Mouse (Mus musculus): ENCODE data around the gene H2afx. TPM values are rescaled to one million over a fixed set of nuclear protein-coding genes. Genes with fewer than 3 reads are reported as not detected.
A peak's percentile ranks its signal among the peaks of the same experiment; 100 is the strongest.

H2afx gene
- polyA plus RNA-seq, 1 experiment, result 68.3 TPM

- Histone ChIP-seq H3K4me3 (ENCODE audit: insufficient read depth, low read length) (no peak overlapping the region), H3K27ac (ENCODE audit: insufficient read depth, low read length) (no peak overlapping the region), H3K4me1 (ENCODE audit: control insufficient read depth, insufficient read depth, low read length) (no peaks in the 10 kb centered on the region)
- TF ChIP-seq POLR2A (IDR thresholded peaks at IDR 0.05; ENCODE audit: extremely low read depth, insufficient read depth, low read length) (no peak), CTCF (IDR thresholded peaks at IDR 0.05; ENCODE audit: extremely low read depth, insufficient read depth, low read length) (no peak)
Observed at GRCm38 (mm10) chr9:44336964-44337363, 2.5 kb downstream of the H2afx start.

- Histone ChIP-seq H3K4me1 (ENCODE audit: control insufficient read depth, insufficient read depth, low read length) (no peaks in the 10 kb centered on the region), H3K27ac (ENCODE audit: insufficient read depth, low read length) (no peak overlapping the region), H3K4me3 (ENCODE audit: insufficient read depth, low read length) (no peak overlapping the region)
- TF ChIP-seq CTCF (IDR thresholded peaks at IDR 0.05; ENCODE audit: extremely low read depth, insufficient read depth, low read length), result no peak
- no peak for TF ChIP-seq POLR2A (IDR thresholded peaks at IDR 0.05; ENCODE audit: extremely low read depth, insufficient read depth, low read length)
Observed at GRCm38 (mm10) chr9:44337436-44338169, 3.1 kb downstream of the H2afx start.

GRCm38 (mm10) chr9:44338574-44338973 lies 4.1 kb downstream of the H2afx start:
- Histone ChIP-seq H3K4me3 (ENCODE audit: insufficient read depth, low read length) (no peak overlapping the region), H3K4me1 (ENCODE audit: control insufficient read depth, insufficient read depth, low read length) (no peaks in the 10 kb centered on the region), H3K27ac (ENCODE audit: insufficient read depth, low read length) (no peak overlapping the region)
- no peak for TF ChIP-seq POLR2A (IDR thresholded peaks at IDR 0.05; ENCODE audit: extremely low read depth, insufficient read depth, low read length)
- TF ChIP-seq CTCF (IDR thresholded peaks at IDR 0.05; ENCODE audit: extremely low read depth, insufficient read depth, low read length), result no peak

- H3K4me1 ChIP-seq (ENCODE audit: control insufficient read depth, insufficient read depth, low read length), result no peaks in the 10 kb centered on the region
- no peak for TF ChIP-seq CTCF (IDR thresholded peaks at IDR 0.05; ENCODE audit: extremely low read depth, insufficient read depth, low read length)
- no peak for TF ChIP-seq POLR2A (IDR thresholded peaks at IDR 0.05; ENCODE audit: extremely low read depth, insufficient read depth, low read length)
- H3K27ac ChIP-seq (ENCODE audit: insufficient read depth, low read length), result no peak overlapping the region
- no peak overlapping the region for H3K4me3 ChIP-seq (ENCODE audit: insufficient read depth, low read length)
Observed at GRCm38 (mm10) chr9:44341487-44341886, 7.0 kb downstream of the H2afx start.

GRCm38 (mm10) chr9:44342173-44342572 lies 7.7 kb downstream of the H2afx start:
- H3K4me1 ChIP-seq (ENCODE audit: control insufficient read depth, insufficient read depth, low read length), result no peaks in the 10 kb centered on the region
- no peak overlapping the region for H3K4me3 ChIP-seq (ENCODE audit: insufficient read depth, low read length)
- H3K27ac ChIP-seq (ENCODE audit: insufficient read depth, low read length), result no peak overlapping the region
- TF ChIP-seq CTCF (IDR thresholded peaks at IDR 0.05; ENCODE audit: extremely low read depth, insufficient read depth, low read length) (no peak), POLR2A (IDR thresholded peaks at IDR 0.05; ENCODE audit: extremely low read depth, insufficient read depth, low read length) (no peak)

- Histone ChIP-seq H3K4me3 (ENCODE audit: insufficient read depth, low read length) (no peak overlapping the region), H3K27ac (ENCODE audit: insufficient read depth, low read length) (no peak overlapping the region), H3K4me1 (ENCODE audit: control insufficient read depth, insufficient read depth, low read length) (no peaks in the 10 kb centered on the region)
- TF ChIP-seq POLR2A (IDR thresholded peaks at IDR 0.05; ENCODE audit: extremely low read depth, insufficient read depth, low read length) (no peak), CTCF (IDR thresholded peaks at IDR 0.05; ENCODE audit: extremely low read depth, insufficient read depth, low read length) (no peak)
Observed at GRCm38 (mm10) chr9:44342605-44343004, 8.1 kb downstream of the H2afx start.

GRCm38 (mm10) chr9:44343290-44343689 lies 8.8 kb downstream of the H2afx start:
- TF ChIP-seq POLR2A (IDR thresholded peaks at IDR 0.05; ENCODE audit: extremely low read depth, insufficient read depth, low read length), result no peak

GRCm38 (mm10) chr9:44343781-44344421 lies 9.4 kb downstream of the H2afx start, which contains the start of gene Hmbs:
TSS of gene Hmbs (minus strand) at chr9:44344228.
- Histone ChIP-seq H3K4me1 (ENCODE audit: control insufficient read depth, insufficient read depth, low read length) (no peaks in the 10 kb centered on the region), H3K27ac (ENCODE audit: insufficient read depth, low read length) (peak within 1 kb of the TSS; percentile 98), H3K4me3 (ENCODE audit: insufficient read depth, low read length) (peak within 1 kb of the TSS; percentile 53)
- TF ChIP-seq POLR2A (IDR thresholded peaks at IDR 0.05; ENCODE audit: extremely low read depth, insufficient read depth, low read length) (peak; percentile 45; the same call in 1 of the 2 replicates), CTCF (IDR thresholded peaks at IDR 0.05; ENCODE audit: extremely low read depth, insufficient read depth, low read length) (no peak)

More at GRCm38 (mm10) chr9:44343290-44343689, 8.8 kb downstream of the H2afx start:
- H3K4me3 ChIP-seq (ENCODE audit: insufficient read depth, low read length), result peak overlapping the region; percentile 53
- H3K27ac ChIP-seq (ENCODE audit: insufficient read depth, low read length), result no peak overlapping the region
- no peaks in the 10 kb centered on the region for H3K4me1 ChIP-seq (ENCODE audit: control insufficient read depth, insufficient read depth, low read length)

GRCm38 (mm10) chr9:44345570-44346433 lies 11.3 kb downstream of the H2afx start:
- no peak for TF ChIP-seq POLR2A (IDR thresholded peaks at IDR 0.05; ENCODE audit: extremely low read depth, insufficient read depth, low read length)
- Histone ChIP-seq H3K4me3 (ENCODE audit: insufficient read depth, low read length) (no peak overlapping the region), H3K4me1 (ENCODE audit: control insufficient read depth, insufficient read depth, low read length) (no peaks in the 10 kb centered on the region), H3K27ac (ENCODE audit: insufficient read depth, low read length) (no peak overlapping the region)

Data from cortical plate, adult 2 months (tissue).